Mouse (Mus musculus): ENCODE data around the gene Tmem138. TPM values are rescaled to one million over a fixed set of nuclear protein-coding genes. Genes with fewer than 3 reads are reported as not detected.
"Not testable (repeated sequence)": the region's sequence is repeated elsewhere in the genome, so short reads cannot be mapped to it uniquely, and the experiment has no call there.

Tmem138 gene
- polyA plus RNA-seq, 1 experiment = 11.1 TPM

GRCm38 (mm10) chr19:10581984-10582383 is 4.8 kb upstream of the Tmem138 start:
- Histone ChIP-seq H3K4me3 (replicated peaks; ENCODE audit: extremely low read depth, low read depth, low read length) (no peak overlapping the region), H3K4me1 (ENCODE audit: control insufficient read depth, insufficient read depth, low read length) (no peaks in the 10 kb centered on the region; the same call in 1 of the 2 replicates)
- DNase-seq = no peak
- 72% methylated on average over 6 of the region's 6 CpGs for WGBS
- TF ChIP-seq CTCF (IDR thresholded peaks at IDR 0.05; ENCODE audit: insufficient read depth, low read length) (no peak), POLR2A (IDR thresholded peaks at IDR 0.05; ENCODE audit: borderline replicate concordance, extremely low read depth, low read depth, low read length) (no peak)

GRCm38 (mm10) chr19:10580761-10581160 is 3.6 kb upstream of the Tmem138 start:
- TF ChIP-seq POLR2A (IDR thresholded peaks at IDR 0.05; ENCODE audit: borderline replicate concordance, extremely low read depth, low read depth, low read length) = no peak
- TF ChIP-seq CTCF (IDR thresholded peaks at IDR 0.05; ENCODE audit: insufficient read depth, low read length) = no peak
- no peaks in the 10 kb centered on the region; the same call in 1 of the 2 replicates for H3K4me1 ChIP-seq (ENCODE audit: control insufficient read depth, insufficient read depth, low read length)
- no peak for DNase-seq
- H3K4me3 ChIP-seq (replicated peaks; ENCODE audit: extremely low read depth, low read depth, low read length) = no peak overlapping the region
- 71% methylated on average over 3 of the region's 3 CpGs for WGBS

- TF ChIP-seq POLR2A (IDR thresholded peaks at IDR 0.05; ENCODE audit: borderline replicate concordance, extremely low read depth, low read depth, low read length) = no peak
- no peak for TF ChIP-seq CTCF (IDR thresholded peaks at IDR 0.05; ENCODE audit: insufficient read depth, low read length)
- 74% methylated on average over 3 of the region's 3 CpGs for WGBS
- no peaks in the 10 kb centered on the region; the same call in 1 of the 2 replicates for H3K4me1 ChIP-seq (ENCODE audit: control insufficient read depth, insufficient read depth, low read length)
- DNase-seq = no peak
- no peak overlapping the region for H3K4me3 ChIP-seq (replicated peaks; ENCODE audit: extremely low read depth, low read depth, low read length)
These were observed 2.9 kb upstream of the Tmem138 start for GRCm38 (mm10) chr19:10580102-10580501.

- no peak for DNase-seq
- Histone ChIP-seq H3K4me1 (ENCODE audit: control insufficient read depth, insufficient read depth, low read length) (no peaks in the 10 kb centered on the region), H3K4me3 (replicated peaks; ENCODE audit: extremely low read depth, low read depth, low read length) (no peak overlapping the region)
- 94% methylated on average over 6 of the region's 6 CpGs for WGBS
- TF ChIP-seq CTCF (IDR thresholded peaks at IDR 0.05; ENCODE audit: insufficient read depth, low read length) (no peak), POLR2A (IDR thresholded peaks at IDR 0.05; ENCODE audit: borderline replicate concordance, extremely low read depth, low read depth, low read length) (no peak)
These were observed 7.5 kb downstream of the Tmem138 start for GRCm38 (mm10) chr19:10569627-10570026.

GRCm38 (mm10) chr19:10565217-10565616 is 11.9 kb downstream of the Tmem138 start:
- WGBS = 41% methylated on average over 4 of the region's 4 CpGs
- Histone ChIP-seq H3K4me1 (ENCODE audit: control insufficient read depth, insufficient read depth, low read length) (no peaks in the 10 kb centered on the region; the same call in 1 of the 2 replicates), H3K4me3 (replicated peaks; ENCODE audit: extremely low read depth, low read depth, low read length) (no peak overlapping the region)
- DNase-seq = no peak
- TF ChIP-seq CTCF (IDR thresholded peaks at IDR 0.05; ENCODE audit: insufficient read depth, low read length) (no peak), POLR2A (IDR thresholded peaks at IDR 0.05; ENCODE audit: borderline replicate concordance, extremely low read depth, low read depth, low read length) (no peak)

GRCm38 (mm10) chr19:10564278-10564677 is 12.9 kb downstream of the Tmem138 start:
- no peak for DNase-seq
- TF ChIP-seq CTCF (IDR thresholded peaks at IDR 0.05; ENCODE audit: insufficient read depth, low read length) = no peak
- no peak for TF ChIP-seq POLR2A (IDR thresholded peaks at IDR 0.05; ENCODE audit: borderline replicate concordance, extremely low read depth, low read depth, low read length)
- no peaks in the 10 kb centered on the region; the same call in 1 of the 2 replicates for H3K4me1 ChIP-seq (ENCODE audit: control insufficient read depth, insufficient read depth, low read length)
- 78% methylated on average over 6 of the region's 6 CpGs for WGBS
- H3K4me3 ChIP-seq (replicated peaks; ENCODE audit: extremely low read depth, low read depth, low read length) = no peak overlapping the region

GRCm38 (mm10) chr19:10562351-10562750 is 14.8 kb downstream of the Tmem138 start:
- TF ChIP-seq CTCF (IDR thresholded peaks at IDR 0.05; ENCODE audit: insufficient read depth, low read length) (no peak), POLR2A (IDR thresholded peaks at IDR 0.05; ENCODE audit: borderline replicate concordance, extremely low read depth, low read depth, low read length) (no peak)
- DNase-seq = no peak
- 65% methylated on average over 5 of the region's 5 CpGs for WGBS
- H3K4me1 ChIP-seq (ENCODE audit: control insufficient read depth, insufficient read depth, low read length) = no peaks in the 10 kb centered on the region; the same call in 1 of the 2 replicates
- no peak overlapping the region for H3K4me3 ChIP-seq (replicated peaks; ENCODE audit: extremely low read depth, low read depth, low read length)

- no peak for DNase-seq
- TF ChIP-seq POLR2A (IDR thresholded peaks at IDR 0.05; ENCODE audit: borderline replicate concordance, extremely low read depth, low read depth, low read length) (no peak), CTCF (IDR thresholded peaks at IDR 0.05; ENCODE audit: insufficient read depth, low read length) (no peak)
These were observed 15.4 kb downstream of the Tmem138 start for GRCm38 (mm10) chr19:10561558-10562314.

GRCm38 (mm10) chr19:10560108-10560507 is 17.1 kb downstream of the Tmem138 start:
- 50% methylated on average over 5 of the region's 5 CpGs for whole genome bisulfite sequencing
- TF ChIP-seq POLR2A (IDR thresholded peaks at IDR 0.05; ENCODE audit: borderline replicate concordance, extremely low read depth, low read depth, low read length) = no peak
- TF ChIP-seq CTCF (IDR thresholded peaks at IDR 0.05; ENCODE audit: insufficient read depth, low read length) = no peak
- Histone ChIP-seq H3K4me3 (replicated peaks; ENCODE audit: extremely low read depth, low read depth, low read length) (no peak overlapping the region), H3K4me1 (ENCODE audit: control insufficient read depth, insufficient read depth, low read length) (peaks cover 4% of the 10 kb centered on the region)
- no peak for DNase-seq

More at GRCm38 (mm10) chr19:10561558-10562314, 15.4 kb downstream of the Tmem138 start:
- no peak overlapping the region for H3K4me3 ChIP-seq (replicated peaks; ENCODE audit: extremely low read depth, low read depth, low read length)
- H3K4me1 ChIP-seq (ENCODE audit: control insufficient read depth, insufficient read depth, low read length) = no peaks in the 10 kb centered on the region; the same call in 1 of the 2 replicates
- WGBS = 37% methylated on average over 6 of the region's 6 CpGs

- H3K4me1 ChIP-seq (ENCODE audit: control insufficient read depth, insufficient read depth, low read length); H3K4me3 ChIP-seq (replicated peaks; ENCODE audit: extremely low read depth, low read depth, low read length); DNase-seq: not testable (repeated sequence)
- WGBS = 66% methylated on average over 4 of the region's 4 CpGs
These were observed 19.3 kb downstream of the Tmem138 start for GRCm38 (mm10) chr19:10557837-10558375.

All from lung, adult 2 months (tissue).